Mouse (Mus musculus) midbrain, embryonic 16.5 days (tissue): ENCODE data around the gene Mup21. TPM values are rescaled to one million over a fixed set of nuclear protein-coding genes. Genes with fewer than 3 reads are reported as not detected.
"Not testable (repeated sequence)": the region's sequence is repeated elsewhere in the genome, so short reads cannot be mapped to it uniquely, and the experiment has no call there.

Source experiments
- ATAC-seq: fragments of 200-750 bp; cut with Nextera tagmentation; 2 replicates; pipeline ENCODE4 v1.8.0; 2017; ENCODE audit warnings: moderate TSS enrichment
- H3K27ac ChIP-seq: fragments of 300-500 bp; sonication (generic); 2 replicates; pipeline ENCODE4 v1.5.1; 2014; ENCODE audit warnings: mild to moderate bottlenecking, low read length, mixed read lengths
- H3K27me3 ChIP-seq: fragments of 300-500 bp; sonication (generic); 2 replicates; pipeline ENCODE4 v1.6.1; 2014; ENCODE audit warnings: low read depth, low read length, mixed read lengths; ENCODE audit not compliant: control insufficient read depth, insufficient read depth
- H3K36me3 ChIP-seq: fragments of 300-500 bp; sonication (generic); 2 replicates; pipeline ENCODE4 v1.6.1; 2014; ENCODE audit warnings: mild to moderate bottlenecking, low read length, moderate library complexity, mixed read lengths; ENCODE audit not compliant: control insufficient read depth, insufficient read depth
- H3K4me1 ChIP-seq: fragments of 300-500 bp; sonication (generic); 2 replicates; pipeline ENCODE4 v1.6.1; 2014; ENCODE audit warnings: mild to moderate bottlenecking, low read length, mixed read lengths; ENCODE audit not compliant: control insufficient read depth, insufficient read depth
- H3K4me2 ChIP-seq: fragments of 300-500 bp; sonication (generic); 2 replicates; pipeline ENCODE4 v1.6.1; 2014; ENCODE audit warnings: mild to moderate bottlenecking, low read length, mixed read lengths
- H3K4me3 ChIP-seq: fragments of 300-500 bp; sonication (generic); 2 replicates; pipeline ENCODE4 v1.5.1; 2014; ENCODE audit warnings: low read depth, mild to moderate bottlenecking, low read length, moderate library complexity, mixed read lengths
- H3K9ac ChIP-seq: fragments of 300-500 bp; sonication (generic); 2 replicates; pipeline ENCODE4 v1.6.1; 2014; ENCODE audit warnings: low read depth, low read length, mixed read lengths
- H3K9me3 ChIP-seq: fragments of 300-500 bp; sonication (generic); replicated peaks from 2 replicates; pipeline ENCODE4 v1.6.1; 2014; ENCODE audit warnings: mild to moderate bottlenecking, low read length, mixed read lengths; ENCODE audit not compliant: control insufficient read depth, poor library complexity, severe bottlenecking
- WGBS: fragments of 180-500 bp; shearing (Covaris S2); extraction: QIAGEN DNeasy Blood & Tissue Kit; methylation state at CpG from one replicate; pipeline ENCODE4 v1.1.7; 2014; 5-methylcytosine and 5-hydroxymethylcytosine counted together
- polyA plus RNA-seq: library from polyadenylated mRNA; unstranded; fragments of >200 nt; fragmentation: Nextera tagmentation; extraction: Ambion mirVana; gene quantifications from 2 replicates; pipeline ENCODE4 v1.2.1, GENCODE M21; 2015

The Mup21 gene
- not detected in 2 replicates for polyA plus RNA-seq

DNA sequence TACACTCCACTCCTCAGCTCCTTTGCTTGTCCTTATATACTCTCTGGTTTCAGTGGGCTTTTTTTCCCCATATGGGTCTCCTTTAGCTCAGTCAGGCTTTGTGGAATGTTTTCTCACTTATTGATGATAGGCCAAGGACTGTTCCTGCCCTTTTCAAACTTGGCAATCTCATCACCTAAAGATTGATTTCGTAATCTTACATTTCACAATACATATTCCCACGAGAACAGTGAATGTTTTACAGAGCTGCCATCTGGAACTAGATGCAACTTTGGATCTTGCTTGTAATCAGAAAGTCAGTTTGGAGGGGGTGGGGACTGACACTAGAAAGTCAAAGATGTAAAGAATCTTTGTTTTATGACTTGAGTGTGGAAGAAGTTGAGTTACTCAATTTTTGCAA lies at the start of gene Mup21:
Gene Mup21, minus strand, starts transcription at position 53 of the 400 bp plus-strand sequence.
- Histone ChIP-seq H3K9ac (no peak within 1 kb of the TSS), H3K4me1 (no peaks in the 10 kb centered on the region), H3K36me3 (no peaks in the 10 kb centered on the region), H3K27ac (no peak within 1 kb of the TSS), H3K4me3 (no peak within 1 kb of the TSS), H3K27me3 (no peaks in the 10 kb centered on the region), H3K9me3 (no peaks in the 10 kb centered on the region), H3K4me2 (no peak within 1 kb of the TSS)
- WGBS = 74% methylated on average over 2 of the region's 2 CpGs
- ATAC-seq = no peak

DNA sequence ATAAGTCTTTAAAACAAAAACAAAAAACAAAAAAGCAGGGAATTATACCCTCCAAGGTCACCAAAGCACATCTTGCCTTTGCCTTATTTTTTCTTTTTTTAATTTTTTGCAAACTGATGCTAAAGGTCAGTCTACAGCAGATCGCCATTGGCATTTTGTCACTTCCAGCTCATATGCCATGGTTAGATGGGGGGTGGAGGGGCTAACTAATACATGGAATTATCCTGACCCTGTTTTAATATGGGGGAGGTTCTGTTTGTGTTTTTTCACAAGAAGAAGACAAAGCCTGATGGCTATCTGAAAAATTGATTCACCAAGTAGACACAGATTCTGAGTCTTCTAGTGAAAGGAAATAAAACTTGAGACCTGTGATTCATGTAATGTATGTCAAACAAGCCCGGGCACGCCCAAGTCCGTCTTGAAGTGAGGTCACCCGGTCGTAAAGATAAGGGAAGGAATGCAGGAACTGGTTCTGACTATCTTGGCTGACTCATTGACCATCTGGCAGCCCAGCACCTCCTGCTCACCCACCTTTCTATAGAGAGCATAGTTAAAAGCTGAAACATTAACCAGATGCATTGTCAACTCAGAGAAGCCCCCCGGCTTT lies 49.4 kb upstream of the Mup21 start:
- no peak overlapping the region for H3K9ac ChIP-seq
- WGBS = 97% methylated on average over 7 of the region's 7 CpGs
- H3K4me3 ChIP-seq = no peak overlapping the region
- no peak overlapping the region for H3K27ac ChIP-seq
- no peak overlapping the region for H3K4me2 ChIP-seq
- no peak for ATAC-seq
- H3K27me3 ChIP-seq = no peaks in the 10 kb centered on the region
- H3K4me1 ChIP-seq = no peaks in the 10 kb centered on the region
- peaks cover 3% of the 10 kb centered on the region; the same call in 1 of the 2 replicates for H3K9me3 ChIP-seq
- peaks cover 69% of the 10 kb centered on the region for H3K36me3 ChIP-seq

DNA sequence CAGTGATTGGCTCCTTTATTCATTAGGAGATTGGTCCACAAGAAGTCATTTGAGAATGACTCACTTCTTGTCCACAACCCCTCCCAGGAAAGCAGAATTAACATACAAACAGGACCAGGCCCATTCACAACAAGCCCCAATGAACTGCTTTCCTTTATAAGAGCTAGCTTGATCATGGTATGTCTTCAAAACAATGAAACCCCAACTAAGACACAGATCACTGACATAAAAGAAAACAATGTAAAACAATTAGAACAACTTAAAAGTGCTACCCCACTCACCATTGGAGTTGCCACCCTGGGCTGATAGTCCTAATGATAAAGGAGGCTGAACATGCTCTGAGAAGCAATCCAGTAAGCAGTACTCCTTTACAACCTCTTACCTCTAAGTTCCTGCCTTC lies 38.1 kb upstream of the Mup21 start:
- Histone ChIP-seq H3K36me3 (peaks cover 58% of the 10 kb centered on the region), H3K9me3 (peaks cover 51% of the 10 kb centered on the region)
- ATAC-seq = no peak

DNA sequence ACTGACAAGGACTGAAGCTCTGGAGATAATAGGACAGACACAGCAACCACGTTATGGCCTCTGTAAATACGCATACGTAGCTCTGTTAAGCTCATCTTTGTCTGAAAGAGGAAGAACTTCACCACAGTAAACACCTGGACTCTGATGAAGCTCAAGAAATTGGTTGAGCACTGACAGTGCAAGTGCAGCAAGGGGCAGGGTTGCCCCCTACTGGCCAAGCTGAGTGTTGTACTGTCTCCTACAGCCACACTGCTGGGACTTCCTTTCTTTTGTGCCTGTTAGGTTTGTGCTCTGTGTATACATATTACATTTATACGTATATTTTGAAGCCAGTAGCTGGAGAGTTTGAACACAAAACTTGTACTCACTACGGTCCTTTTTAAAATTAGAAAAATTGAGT lies 26.6 kb upstream of the Mup21 start:
- Histone ChIP-seq H3K36me3 (no peaks in the 10 kb centered on the region), H3K4me1 (no peaks in the 10 kb centered on the region), H3K9me3 (no peaks in the 10 kb centered on the region), H3K4me2 (no peak overlapping the region), H3K4me3 (no peak overlapping the region), H3K9ac (no peak overlapping the region), H3K27me3 (no peaks in the 10 kb centered on the region), H3K27ac (no peak overlapping the region)
- no peak for ATAC-seq
- 46% methylated on average over 5 of the region's 5 CpGs for WGBS

More for the DNA sequence above, 38.1 kb upstream of the Mup21 start:
- Histone ChIP-seq H3K4me1 (no peaks in the 10 kb centered on the region), H3K27me3 (no peaks in the 10 kb centered on the region), H3K4me2 (no peak overlapping the region), H3K27ac (no peak overlapping the region), H3K4me3 (no peak overlapping the region), H3K9ac (no peak overlapping the region)

DNA sequence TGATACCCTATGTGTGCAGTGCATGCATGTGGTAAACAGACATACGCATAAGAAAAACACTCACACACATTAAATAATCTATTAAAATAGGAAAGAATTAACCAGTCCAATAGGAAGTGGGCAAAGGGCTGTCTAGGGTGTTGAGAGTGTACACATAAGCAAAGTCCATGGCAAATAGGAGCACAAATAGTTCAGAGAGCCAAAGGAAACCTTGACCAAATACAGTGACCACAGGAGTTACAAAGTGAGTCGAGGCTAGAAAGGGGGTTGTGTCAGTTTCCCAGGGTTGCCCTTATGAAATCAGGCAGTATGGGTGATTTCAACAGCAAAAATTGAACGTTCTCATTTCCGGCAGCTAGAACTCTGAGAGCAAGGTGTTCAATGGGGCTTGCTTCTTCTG lies 23.8 kb upstream of the Mup21 start:
- Histone ChIP-seq H3K9me3 (no peaks in the 10 kb centered on the region), H3K4me1 (no peaks in the 10 kb centered on the region), H3K27ac (no peak overlapping the region), H3K27me3 (no peaks in the 10 kb centered on the region), H3K9ac (no peak overlapping the region), H3K4me3 (no peak overlapping the region), H3K36me3 (no peaks in the 10 kb centered on the region), H3K4me2 (no peak overlapping the region)
- ATAC-seq = no peak
- WGBS = 85% methylated on average over 4 of the region's 4 CpGs

DNA sequence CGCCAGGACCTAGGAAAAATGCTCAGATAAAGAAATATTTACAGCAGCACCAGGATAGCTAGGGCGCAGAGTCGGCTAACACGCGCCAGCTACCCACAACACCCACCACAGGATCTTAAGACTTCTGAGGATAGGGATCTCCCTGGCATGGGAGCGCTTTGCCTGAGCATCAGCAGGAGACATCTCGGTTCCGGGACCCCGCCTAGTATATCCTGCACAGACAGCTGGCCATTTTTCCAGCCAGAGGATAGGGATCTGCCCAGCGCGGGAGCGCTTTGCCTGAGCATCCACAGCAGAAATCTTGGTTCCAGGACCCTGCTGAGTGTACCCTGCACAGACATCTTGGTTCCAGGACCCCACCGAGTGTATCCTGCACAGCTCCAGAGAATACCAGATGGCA lies 17.0 kb upstream of the Mup21 start:
- H3K9me3 ChIP-seq, H3K27me3 ChIP-seq, H3K4me3 ChIP-seq, H3K4me1 ChIP-seq, H3K4me2 ChIP-seq, H3K36me3 ChIP-seq, H3K9ac ChIP-seq, H3K27ac ChIP-seq, ATAC-seq: not testable (repeated sequence)
- WGBS = 93% methylated on average over 13 of the region's 13 CpGs

DNA sequence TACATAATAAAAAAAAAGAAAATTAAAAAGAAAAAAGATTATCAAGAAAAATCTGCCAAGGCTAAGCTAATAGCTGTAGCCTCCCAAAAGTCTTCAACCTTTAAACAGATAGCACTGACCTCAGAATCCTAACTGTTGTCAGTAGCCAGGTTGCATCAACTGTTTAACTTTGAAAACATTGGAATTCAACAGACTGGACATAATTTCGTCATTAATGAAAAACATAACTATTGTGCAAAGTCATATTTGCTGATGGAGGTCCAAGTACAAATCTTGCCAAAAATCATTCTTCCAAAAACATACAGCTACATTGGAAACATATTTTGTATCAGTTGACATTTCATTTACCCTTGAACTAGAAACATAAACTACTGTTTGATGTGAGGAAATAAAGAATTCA lies 7.7 kb upstream of the Mup21 start:
- 71% methylated on average over 1 of the region's 1 CpGs for WGBS
- no peak overlapping the region for H3K9ac ChIP-seq
- H3K27me3 ChIP-seq = no peaks in the 10 kb centered on the region
- no peaks in the 10 kb centered on the region for H3K36me3 ChIP-seq
- no peak overlapping the region for H3K4me3 ChIP-seq
- no peak overlapping the region for H3K4me2 ChIP-seq
- no peak for ATAC-seq
- H3K4me1 ChIP-seq = no peaks in the 10 kb centered on the region
- H3K27ac ChIP-seq = no peak overlapping the region
- H3K9me3 ChIP-seq = no peaks in the 10 kb centered on the region

DNA sequence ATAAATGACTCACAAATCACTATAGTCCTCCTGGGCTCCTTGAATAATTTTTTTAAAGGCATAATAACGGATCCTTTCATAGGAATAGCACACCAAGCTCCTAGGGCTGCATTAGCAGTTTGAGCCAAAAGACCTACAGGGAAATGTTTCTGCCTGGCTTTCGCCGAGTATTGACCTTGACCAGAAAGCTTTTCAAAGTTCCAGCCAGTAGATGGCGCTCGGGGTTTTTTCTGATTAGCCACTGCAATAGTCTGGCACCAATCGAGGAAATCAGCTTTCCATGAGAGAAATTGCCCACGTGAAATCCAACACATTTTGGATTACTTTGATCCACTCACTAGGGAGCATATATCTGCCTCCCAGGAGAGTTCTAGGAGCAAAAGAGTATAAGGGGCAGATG lies 17.0 kb downstream of the Mup21 start:
- H3K9me3 ChIP-seq = peaks cover 10% of the 10 kb centered on the region; the same call in 1 of the 2 replicates
- H3K36me3 ChIP-seq = no peaks in the 10 kb centered on the region
- WGBS = 71% methylated on average over 7 of the region's 7 CpGs
- ATAC-seq = no peak
- H3K4me2 ChIP-seq = no peak overlapping the region
- no peaks in the 10 kb centered on the region for H3K27me3 ChIP-seq
- H3K4me1 ChIP-seq = no peaks in the 10 kb centered on the region
- no peak overlapping the region for H3K9ac ChIP-seq
- no peak overlapping the region for H3K4me3 ChIP-seq
- no peak overlapping the region for H3K27ac ChIP-seq

DNA sequence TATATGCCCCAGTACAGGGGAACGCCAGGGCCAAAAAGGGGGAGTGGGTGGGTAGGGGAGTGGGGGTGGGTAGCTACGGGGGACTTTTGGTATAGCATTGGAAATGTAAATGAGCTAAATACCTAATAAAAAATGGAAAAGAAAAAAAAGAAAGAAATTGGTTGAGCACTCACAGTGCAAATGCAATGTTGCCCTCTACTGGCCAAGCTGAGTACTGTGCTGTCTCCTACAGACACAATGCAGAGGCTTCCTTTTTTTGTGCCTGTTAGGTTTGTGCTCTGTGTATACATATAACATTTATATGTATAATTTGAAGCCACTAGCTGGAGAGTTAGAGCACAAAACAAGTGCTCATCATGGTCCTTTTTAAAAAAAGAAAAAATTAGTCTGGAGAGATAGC lies 47.3 kb downstream of the Mup21 start:
- H3K9me3 ChIP-seq, H3K4me1 ChIP-seq, H3K4me2 ChIP-seq, H3K4me3 ChIP-seq, H3K9ac ChIP-seq, ATAC-seq, H3K27me3 ChIP-seq, H3K36me3 ChIP-seq, H3K27ac ChIP-seq: not testable (repeated sequence)
- WGBS = 73% methylated on average over 2 of the region's 2 CpGs
